Mouse (Mus musculus): ENCODE results near the gene Timm50. TPM values are rescaled to one million over a fixed set of nuclear protein-coding genes. Genes with fewer than 3 reads are reported as not detected.

The Timm50 gene
- polyA plus RNA-seq (2012; ENCODE audit: low replicate concordance): 282 and 375 TPM in 2 replicates

DNA sequence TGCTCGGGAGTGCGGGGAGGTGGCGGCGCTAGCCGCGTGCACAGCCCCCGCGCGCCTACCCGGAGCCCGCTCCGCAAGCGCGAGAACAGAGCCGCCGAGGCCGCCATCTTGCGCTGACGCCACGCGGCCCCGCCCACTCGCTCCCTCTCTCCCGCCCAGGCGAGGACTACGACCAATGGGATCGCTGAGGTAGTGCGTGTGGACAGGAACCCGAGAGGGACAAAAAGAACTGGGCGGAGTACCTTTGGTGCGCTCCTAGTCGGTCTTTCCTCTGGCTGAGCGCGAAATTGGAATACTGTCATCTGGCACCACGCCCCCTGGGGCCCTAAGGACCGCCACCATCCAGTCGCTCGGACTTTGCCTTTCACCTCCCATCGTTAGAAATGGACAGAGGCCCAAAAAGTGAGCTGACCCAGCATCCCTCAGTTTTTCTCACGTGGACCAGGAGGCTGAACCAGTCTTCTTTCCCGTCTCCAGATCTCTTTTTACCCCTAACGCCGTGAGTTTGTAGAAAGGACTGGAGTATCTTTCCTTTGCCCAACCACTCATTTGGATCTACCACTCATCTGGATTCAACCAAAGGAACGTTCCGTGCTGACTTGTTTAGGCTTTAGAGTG is at the start of gene Timm50:
Gene Timm50, minus strand, starts transcription at position 147 of the 618 bp plus-strand sequence.

DNA sequence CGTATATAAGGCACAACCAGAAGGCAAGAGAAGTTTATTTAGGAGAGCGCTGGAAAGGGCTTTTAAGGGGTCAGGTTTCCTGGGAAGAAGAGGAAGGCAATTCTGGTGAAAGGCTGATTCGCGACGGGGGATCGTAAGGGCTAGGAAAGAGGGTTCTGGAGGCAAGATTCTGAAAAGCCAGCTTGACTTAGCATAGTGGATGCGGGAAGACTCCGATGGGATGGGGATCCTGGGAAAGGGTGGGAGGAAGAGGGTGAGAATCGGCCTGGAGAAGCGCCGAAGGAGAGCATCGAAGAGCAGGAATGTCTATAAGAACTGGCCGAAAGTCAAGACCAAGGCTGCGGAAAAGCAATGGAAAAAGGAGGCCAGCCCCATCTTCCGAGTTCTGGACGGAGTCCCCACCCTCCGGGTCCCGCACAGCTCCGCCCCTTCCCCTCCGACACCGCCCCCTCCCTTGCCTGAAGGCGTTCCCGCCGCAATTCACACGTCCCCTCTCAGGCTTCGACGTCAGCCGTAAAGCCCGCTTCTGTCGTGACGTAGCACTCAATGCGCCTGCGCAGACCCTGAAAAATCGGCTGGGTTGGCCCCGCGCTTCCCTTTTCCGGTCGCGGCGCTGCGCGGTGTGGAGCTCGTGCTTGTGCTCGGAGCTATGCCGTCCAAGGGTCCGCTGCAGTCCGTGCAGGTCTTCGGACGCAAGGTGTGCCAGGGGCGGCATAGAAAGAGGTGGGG is 38.4 kb upstream of the Timm50 start, which contains the start of gene Rps16:
Gene Rps16, plus strand, starts transcription at position 498 of the 729 bp plus-strand sequence.

DNA sequence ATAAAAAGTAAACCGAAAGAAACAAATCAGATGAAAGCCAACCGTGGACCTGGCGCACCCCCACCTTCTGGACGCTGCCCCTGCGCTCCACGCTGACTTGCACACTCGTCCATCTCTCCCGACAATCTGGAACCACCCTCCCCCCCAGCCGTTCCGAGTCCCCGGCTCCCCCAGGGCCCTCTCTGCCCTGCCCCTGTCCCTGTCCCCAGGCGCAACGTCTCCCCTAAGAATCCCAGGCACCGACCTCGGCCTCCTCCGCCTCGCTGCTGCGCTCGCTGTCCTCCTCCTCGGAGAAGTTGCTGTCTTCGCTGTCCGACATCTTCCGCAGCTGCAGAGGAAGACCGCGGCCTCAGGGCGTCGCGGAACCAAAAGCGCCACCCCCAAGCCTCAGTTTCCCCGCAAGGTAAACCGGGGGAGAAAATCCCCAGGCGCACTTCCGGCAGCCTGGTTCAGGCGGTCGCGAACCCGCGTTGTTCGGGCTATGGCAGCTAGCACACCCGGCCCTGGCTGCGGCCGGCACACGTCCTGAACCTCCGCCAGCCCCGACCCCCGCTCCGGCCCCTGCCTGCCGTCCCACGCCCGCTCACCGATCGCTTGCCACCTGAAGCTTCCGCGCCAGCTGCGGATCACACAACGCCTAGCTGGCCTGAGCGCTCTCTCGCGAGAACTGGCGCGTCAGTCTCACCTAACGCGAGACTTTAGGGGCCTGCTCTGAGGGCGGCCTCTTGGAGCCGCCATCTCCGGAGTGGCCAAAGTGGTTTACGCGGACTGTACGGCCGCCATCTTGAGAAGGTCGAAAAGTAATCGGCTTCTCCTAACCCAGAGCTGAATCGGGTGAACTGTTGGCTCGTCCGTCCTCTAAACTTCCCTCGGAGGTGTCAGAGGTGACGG is 26.5 kb upstream of the Timm50 start, which contains the start of gene Supt5:
Gene Supt5, minus strand, starts transcription at position 639 of the 891 bp plus-strand sequence.

DNA sequence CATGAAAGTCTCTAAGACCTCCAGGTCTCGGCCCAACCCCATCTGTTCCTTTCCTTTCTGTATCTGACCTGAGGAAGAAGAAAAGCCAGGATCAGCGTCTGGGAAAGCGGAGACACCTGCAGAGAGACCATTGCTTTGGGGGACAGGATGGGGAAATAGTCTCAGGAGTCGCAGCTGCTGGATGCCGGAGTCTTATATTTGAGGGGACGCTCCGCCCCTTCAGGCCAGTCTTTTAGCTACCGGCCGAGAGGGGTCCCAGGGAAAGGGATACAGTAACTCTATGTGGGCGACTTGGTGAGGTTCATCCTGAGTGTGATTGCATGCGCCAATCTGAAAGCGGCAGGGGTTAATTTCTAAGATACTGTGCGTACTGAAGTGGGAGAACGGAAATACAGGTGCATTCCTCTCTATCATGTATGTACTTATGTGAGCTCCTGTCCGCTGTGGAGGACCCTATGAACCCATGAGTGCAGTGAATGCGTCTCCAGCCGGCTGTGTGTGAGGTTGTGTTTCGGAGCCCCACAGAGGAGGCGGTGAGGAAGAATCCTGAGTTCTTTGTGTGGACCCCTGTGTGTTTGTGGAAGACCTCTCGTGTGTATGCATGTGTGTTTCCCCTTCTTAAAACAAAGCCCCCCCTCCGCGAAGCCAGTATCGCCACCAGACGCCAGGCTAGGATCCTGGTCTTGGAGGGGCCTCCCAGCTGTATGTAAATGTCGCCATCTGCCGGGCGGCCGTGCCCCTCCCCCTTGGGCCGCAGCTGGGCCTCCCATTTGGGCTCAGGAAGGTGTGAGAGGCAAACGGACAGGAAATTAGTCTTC is 10.0 kb downstream of the Timm50 start, which contains the start of gene Dll3:
Gene Dll3, minus strand, starts transcription at position 623 of the 818 bp plus-strand sequence.

DNA sequence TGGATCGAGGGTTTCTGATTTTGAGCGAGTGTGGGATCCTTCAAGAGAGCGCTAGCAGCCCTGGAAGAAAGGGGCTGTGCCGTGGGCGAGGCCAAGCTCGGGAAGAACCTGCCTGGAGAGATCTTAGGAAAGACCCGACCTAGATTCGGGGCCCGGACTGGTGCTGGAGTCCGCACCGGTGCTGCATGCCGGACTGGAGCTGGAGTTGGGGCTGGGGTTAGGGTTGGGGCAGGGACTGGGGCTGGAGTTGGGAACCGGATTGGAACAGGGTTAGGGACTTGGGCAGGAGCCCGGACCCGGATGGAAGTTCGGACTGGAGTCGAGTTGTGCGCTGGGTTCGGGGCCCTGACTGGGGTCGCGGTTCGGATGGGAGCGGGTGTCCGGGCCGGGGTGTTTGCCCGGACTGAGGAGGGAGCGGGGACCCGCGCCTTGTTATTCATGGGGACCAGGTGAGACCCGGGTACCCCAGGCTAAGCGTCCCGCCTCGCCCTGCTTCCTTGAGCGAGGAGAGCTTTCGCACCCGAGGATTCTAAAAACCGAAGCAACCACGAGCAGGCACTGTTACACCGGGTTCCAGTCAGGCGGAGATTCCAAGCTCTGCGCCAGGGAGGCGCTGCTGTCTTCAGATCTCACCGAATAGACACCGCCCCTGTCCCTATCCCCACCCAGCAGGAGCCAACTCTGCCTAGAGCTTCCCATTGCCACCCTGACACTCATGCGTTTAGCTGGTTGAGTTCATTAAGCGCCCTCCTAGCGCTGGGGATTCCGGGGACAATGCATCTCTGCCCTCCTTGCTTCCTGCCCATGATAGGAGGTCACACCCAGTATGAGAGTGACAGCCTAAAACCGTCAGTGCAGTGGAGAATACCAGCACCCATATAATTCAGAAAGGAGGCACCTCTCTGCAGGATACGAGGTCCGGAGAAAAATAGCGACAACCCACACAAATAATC is 21.0 kb downstream of the Timm50 start, which contains the start of gene Selenov:
Gene Selenov, minus strand, starts transcription at position 549 of the 953 bp plus-strand sequence.

DNA sequence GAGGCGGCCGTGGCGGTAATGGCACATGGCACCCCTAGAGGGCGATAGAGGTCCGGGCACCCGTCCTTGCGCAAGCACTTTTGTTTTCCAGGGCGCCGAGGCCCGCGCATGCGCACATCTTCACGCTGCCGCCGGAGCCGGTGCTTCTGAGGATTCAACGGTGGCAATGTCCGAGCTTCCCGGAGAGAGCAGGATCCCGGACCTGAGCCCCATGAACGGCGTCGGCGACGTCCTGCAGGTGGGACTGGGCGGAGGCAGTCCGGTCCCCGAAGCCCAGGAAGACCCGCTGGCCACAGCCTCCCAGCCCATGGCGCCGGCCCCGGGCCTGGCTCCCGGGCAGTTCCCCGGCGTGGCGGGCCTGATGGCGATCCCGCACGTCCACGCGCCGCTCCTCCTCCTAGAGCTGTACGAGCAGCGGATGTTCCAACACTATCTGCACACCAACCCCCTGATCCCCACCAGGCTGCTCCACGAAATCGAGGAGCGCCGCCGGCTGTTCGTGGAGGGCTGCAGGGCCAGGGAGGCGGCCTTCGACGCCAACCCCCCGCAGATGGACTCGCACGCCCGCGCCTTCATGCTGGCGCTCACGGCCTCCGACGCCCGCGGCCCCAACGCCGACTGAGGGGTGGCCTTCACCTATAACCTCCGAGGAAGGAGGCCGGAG is 34.1 kb downstream of the Timm50 start, which contains the start of gene Eid2b:
Gene Eid2b, plus strand, starts transcription at position 125 of the 664 bp plus-strand sequence.

DNA sequence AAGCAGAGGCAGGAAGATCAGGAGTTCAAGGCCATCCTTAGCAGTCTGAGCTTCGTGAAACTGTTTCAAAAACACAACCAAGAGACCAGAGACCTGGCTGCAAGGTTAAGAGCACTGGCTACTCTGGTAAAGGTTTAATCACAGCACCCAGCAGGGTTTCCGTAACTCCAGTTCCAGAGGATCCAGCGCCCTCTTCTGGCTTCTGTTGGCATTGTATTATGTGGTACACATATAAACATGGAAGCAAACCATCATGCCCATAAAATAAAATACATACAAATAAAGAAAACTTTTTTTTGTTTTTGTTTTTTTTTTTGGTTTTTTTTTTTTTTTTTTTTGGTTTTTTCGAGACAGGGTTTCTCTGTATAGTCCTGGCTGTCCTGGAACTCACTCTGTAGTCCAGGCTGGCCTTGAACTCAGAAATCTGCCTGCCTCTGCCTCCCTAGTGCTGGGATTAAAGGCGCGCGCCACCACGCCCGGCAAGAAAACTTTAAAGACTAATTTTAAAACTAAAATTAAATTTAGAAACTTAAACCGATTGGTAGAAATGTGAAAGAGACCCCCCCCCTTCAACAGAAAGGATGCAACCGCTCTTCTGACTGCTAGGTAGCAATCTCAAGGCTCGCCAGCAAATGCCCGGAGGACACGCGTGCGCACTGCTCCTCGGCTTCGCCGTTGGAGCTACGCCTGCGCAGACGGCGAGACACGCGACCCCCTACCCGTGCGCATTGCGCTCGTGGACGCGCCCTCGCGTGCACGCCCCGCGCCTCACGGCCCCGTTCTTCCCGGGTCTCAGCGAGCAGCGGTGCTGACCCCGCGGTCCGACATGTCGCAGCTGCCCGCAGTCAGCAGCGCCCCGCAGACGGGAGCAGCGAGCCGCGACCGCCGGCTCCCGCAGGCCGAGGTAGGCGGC is 44.5 kb downstream of the Timm50 start, which contains the start of gene Eid2:
Gene Eid2, plus strand, starts transcription at position 753 of the 913 bp plus-strand sequence.

Other genes with a start within 250 kb of the Timm50 start
- gene Fcgbp, start 240.8 kb downstream of the Timm50 start, polyA plus RNA-seq (2012; ENCODE audit: low replicate concordance): 0.05 TPM in 1 of 2 replicates, not detected in the other
- 0.05 TPM in 1 of 2 replicates, not detected in the other for gene 9530053A07Rik, start 182.6 kb downstream of the Timm50 start, polyA plus RNA-seq (2012; ENCODE audit: low replicate concordance)
- gene Fbl, start 142.4 kb downstream of the Timm50 start, polyA plus RNA-seq (2012; ENCODE audit: low replicate concordance): 174 and 407 TPM in 2 replicates
- gene Dyrk1b, start 132.6 kb downstream of the Timm50 start, polyA plus RNA-seq (2012; ENCODE audit: low replicate concordance): 77.0 and 127 TPM in 2 replicates
- 2.2 and 4.9 TPM in 2 replicates for gene Eid2, start 44.2 kb downstream of the Timm50 start, polyA plus RNA-seq (2012; ENCODE audit: low replicate concordance)
- gene Eid2b, start 34.3 kb downstream of the Timm50 start, polyA plus RNA-seq (2012; ENCODE audit: low replicate concordance): 4.1 and 13.4 TPM in 2 replicates
- not detected in 2 replicates for gene Selenov, start 20.9 kb downstream of the Timm50 start, polyA plus RNA-seq (2012; ENCODE audit: low replicate concordance)
- 0.29 and 0.88 TPM in 2 replicates for gene Dll3, start 9.8 kb downstream of the Timm50 start, polyA plus RNA-seq (2012; ENCODE audit: low replicate concordance)
- 77.8 and 132 TPM in 2 replicates for gene Supt5, start 26.7 kb upstream of the Timm50 start, polyA plus RNA-seq (2012; ENCODE audit: low replicate concordance)
- 186 and 1,166 TPM in 2 replicates for gene Rps16, start 38.6 kb upstream of the Timm50 start, polyA plus RNA-seq (2012; ENCODE audit: low replicate concordance)
- gene Plekhg2, start 60.5 kb upstream of the Timm50 start, polyA plus RNA-seq (2012; ENCODE audit: low replicate concordance): 33.7 and 46.3 TPM in 2 replicates
- 121 and 173 TPM in 2 replicates for gene Zfp36, start 68.2 kb upstream of the Timm50 start, polyA plus RNA-seq (2012; ENCODE audit: low replicate concordance)
- 11.5 and 21.2 TPM in 2 replicates for gene Med29, start 80.6 kb upstream of the Timm50 start, polyA plus RNA-seq (2012; ENCODE audit: low replicate concordance)
- gene Paf1, start 80.9 kb upstream of the Timm50 start, polyA plus RNA-seq (2012; ENCODE audit: low replicate concordance): 69.3 and 112 TPM in 2 replicates
- 0.46 and 2.5 TPM in 2 replicates for gene Gmfg, start 125.4 kb upstream of the Timm50 start, polyA plus RNA-seq (2012; ENCODE audit: low replicate concordance)
- gene Lrfn1, start 139.9 kb upstream of the Timm50 start, polyA plus RNA-seq (2012; ENCODE audit: low replicate concordance): 0.54 and 0.84 TPM in 2 replicates
- gene Ifnl2, start 198.4 kb upstream of the Timm50 start, polyA plus RNA-seq (2012; ENCODE audit: low replicate concordance): not detected in 2 replicates
- not detected in 2 replicates for gene Ifnl3, start 210.8 kb upstream of the Timm50 start, polyA plus RNA-seq (2012; ENCODE audit: low replicate concordance)
- gene Sycn, start 228.8 kb upstream of the Timm50 start, polyA plus RNA-seq (2012; ENCODE audit: low replicate concordance): not detected in 2 replicates
- 0.15 and 0.30 TPM in 2 replicates for gene Nccrp1, start 235.2 kb upstream of the Timm50 start, polyA plus RNA-seq (2012; ENCODE audit: low replicate concordance)